Mouse (Mus musculus) MEL (cell line): ENCODE measurements around the gene Gatad2a. TPM values are rescaled to one million over a fixed set of nuclear protein-coding genes. Genes with fewer than 3 reads are reported as not detected.

Experiments
- DNase-seq: peaks from one replicate; pipeline ENCODE4 v3.0.0; 2011; ENCODE audit warnings: low read depth, low spot score
- H3K27ac ChIP-seq: 2 replicates; pipeline ENCODE4 v1.5.1; 2012; ENCODE audit warnings: low read depth, mild to moderate bottlenecking, control low read depth, low read length, moderate library complexity; ENCODE audit not compliant: control insufficient read depth
- H3K27me3 ChIP-seq, 2 experiments: fragments of 150-350 bp in 1 of 2; sonication (generic) in 1 of 2; 2 replicates each; pipeline ENCODE4 v1.6.1; 2012; ENCODE audit warnings: low read length in 2 of 2, mild to moderate bottlenecking in 2 of 2, improper control_type of control experiment in 1 of 2, moderate library complexity in 1 of 2; ENCODE audit not compliant: insufficient read depth in 2 of 2, control insufficient read depth in 1 of 2
- H3K36me3 ChIP-seq, 2 experiments: 2 replicates each; pipeline ENCODE4 v1.6.1; 2012 to 2014; ENCODE audit warnings: low read length in 2 of 2, improper control_type of control experiment in 1 of 2, inconsistent platforms in 1 of 2, mild to moderate bottlenecking in 1 of 2; ENCODE audit not compliant: insufficient read depth in 2 of 2, control insufficient read depth in 1 of 2
- H3K4me1 ChIP-seq, 2 experiments: fragments of 150-350 bp in 1 of 2; sonication (generic) in 1 of 2; 2 replicates each; pipeline ENCODE4 v1.6.1; 2012; ENCODE audit warnings: low read length in 2 of 2, improper control_type of control experiment in 1 of 2, mild to moderate bottlenecking in 1 of 2; ENCODE audit not compliant: insufficient read depth in 2 of 2, control insufficient read depth in 1 of 2
- H3K4me3 ChIP-seq, 2 experiments: fragments of 150-350 bp in 1 of 2; sonication (generic) in 1 of 2; 2 replicates each; pipeline ENCODE4 v1.5.1; 2012; ENCODE audit warnings: low read depth in 2 of 2, low read length in 2 of 2, mild to moderate bottlenecking in 2 of 2, moderate library complexity in 2 of 2, control low read depth in 1 of 2, improper control_type of control experiment in 1 of 2; ENCODE audit not compliant: control insufficient read depth in 1 of 2, insufficient read depth in 1 of 2
- H3K79me2 ChIP-seq: 2 replicates; pipeline ENCODE4 v1.6.1; 2012; ENCODE audit warnings: mild to moderate bottlenecking, low read length, moderate library complexity; ENCODE audit not compliant: control insufficient read depth, poor library complexity, insufficient read depth
- H3K9ac ChIP-seq: 2 replicates; pipeline ENCODE4 v1.6.1; 2012; ENCODE audit warnings: low read depth, mild to moderate bottlenecking, control low read depth, low read length, moderate library complexity; ENCODE audit not compliant: control insufficient read depth, poor library complexity, severe bottlenecking
- H3K9me3 ChIP-seq: fragments of 150-350 bp; sonication (generic); replicated peaks from 2 replicates; pipeline ENCODE4 v1.6.1; 2012; ENCODE audit warnings: mild to moderate bottlenecking, low read length, improper control_type of control experiment, moderate library complexity; ENCODE audit not compliant: insufficient read depth
- BHLHE40 ChIP-seq: IDR thresholded peaks from 2 replicates; pipeline ENCODE4 v1.6.1; 2012; ENCODE audit warnings: low read depth, mild to moderate bottlenecking, inconsistent platforms, low read length, improper control_type of control experiment, borderline replicate concordance
- CHD2 ChIP-seq: IDR thresholded peaks from 2 replicates; pipeline ENCODE4 v1.6.1; 2011; ENCODE audit warnings: low read length, improper control_type of control experiment
- CTCF ChIP-seq, 3 experiments: IDR thresholded peaks in 2 of 3; conservative IDR thresholded peaks in 1 of 3; 2 replicates each; pipeline ENCODE4 v1.5.1; 2011 to 2012; ENCODE audit warnings: low read length in 3 of 3, low read depth in 2 of 3, mild to moderate bottlenecking in 2 of 3, improper control_type of control experiment in 1 of 3, inconsistent platforms in 1 of 3, mixed read lengths in 1 of 3, moderate library complexity in 1 of 3; ENCODE audit not compliant: control insufficient read depth in 1 of 3, insufficient read depth in 1 of 3, poor library complexity in 1 of 3, severe bottlenecking in 1 of 3
- E2F4 ChIP-seq: IDR thresholded peaks from 2 replicates; pipeline ENCODE4 v1.6.1; 2011; ENCODE audit warnings: low read depth, low read length, improper control_type of control experiment, borderline replicate concordance
- ELF1 ChIP-seq: IDR thresholded peaks from 2 replicates; pipeline ENCODE4 v1.6.1; 2014; ENCODE audit warnings: low read depth, mild to moderate bottlenecking, inconsistent platforms, low read length, improper control_type of control experiment, moderate library complexity
- EP300 ChIP-seq, 2 experiments: IDR thresholded peaks; 2 replicates each; pipeline ENCODE4 v1.6.1; 2011; ENCODE audit warnings: improper control_type of control experiment in 2 of 2, low read length in 2 of 2, low read depth in 1 of 2, mild to moderate bottlenecking in 1 of 2
- ETS1 ChIP-seq: IDR thresholded peaks from 2 replicates; pipeline ENCODE4 v1.6.1; 2012; ENCODE audit warnings: low read depth, mild to moderate bottlenecking, inconsistent platforms, low read length, improper control_type of control experiment, moderate library complexity
- GABPA ChIP-seq: IDR thresholded peaks from 2 replicates; pipeline ENCODE4 v1.6.1; 2012; ENCODE audit warnings: low read depth, mild to moderate bottlenecking, inconsistent platforms, low read length, improper control_type of control experiment, moderate library complexity
- GATA1 ChIP-seq: IDR thresholded peaks from 2 replicates; pipeline ENCODE4 v1.6.1; 2011; ENCODE audit warnings: low read depth, low read length, improper control_type of control experiment
- HCFC1 ChIP-seq: IDR thresholded peaks from 2 replicates; pipeline ENCODE4 v1.6.1; 2012; ENCODE audit warnings: low read depth, mild to moderate bottlenecking, inconsistent platforms, low read length, improper control_type of control experiment, moderate library complexity
- JUND ChIP-seq: IDR thresholded peaks from 2 replicates; pipeline ENCODE4 v1.6.1; 2011; ENCODE audit warnings: low read depth, mild to moderate bottlenecking, improper control_type of control experiment, low read length
- KAT2A ChIP-seq: conservative IDR thresholded peaks from 2 replicates; pipeline ENCODE4 v1.6.1; 2012; ENCODE audit warnings: low read depth, low read length, improper control_type of control experiment, inconsistent platforms
- MAX ChIP-seq: IDR thresholded peaks from 2 replicates; pipeline ENCODE4 v1.6.1; 2011; ENCODE audit warnings: low read length, improper control_type of control experiment
- MEF2A ChIP-seq: IDR thresholded peaks from 2 replicates; pipeline ENCODE4 v1.6.1; 2014; ENCODE audit warnings: low read depth, mild to moderate bottlenecking, inconsistent platforms, low read length, improper control_type of control experiment; ENCODE audit not compliant: poor library complexity, insufficient replicate concordance, severe bottlenecking; ENCODE audit errors: extremely low read depth
- MYB ChIP-seq: IDR thresholded peaks from 2 replicates; pipeline ENCODE4 v1.6.1; 2011; ENCODE audit warnings: mild to moderate bottlenecking, low read depth, low read length, improper control_type of control experiment
- NELFE ChIP-seq: IDR thresholded peaks from 2 replicates; pipeline ENCODE4 v1.6.1; 2011; ENCODE audit warnings: low read depth, low read length, improper control_type of control experiment
- NRF1 ChIP-seq: IDR thresholded peaks from 2 replicates; pipeline ENCODE4 v1.6.1; 2014; ENCODE audit warnings: low read depth, mild to moderate bottlenecking, inconsistent platforms, low read length, improper control_type of control experiment, moderate library complexity; ENCODE audit not compliant: poor library complexity, insufficient read depth, severe bottlenecking
- POLR2AphosphoS2 ChIP-seq: IDR thresholded peaks from 2 replicates; pipeline ENCODE4 v1.6.1; 2011; ENCODE audit warnings: low read length, improper control_type of control experiment
- POLR2AphosphoS5 ChIP-seq: IDR thresholded peaks from 2 replicates; pipeline ENCODE4 v1.6.1; 2012; ENCODE audit warnings: low read depth, borderline replicate concordance, mild to moderate bottlenecking, inconsistent platforms, low read length, moderate library complexity, mixed read lengths
- RAD21 ChIP-seq: IDR thresholded peaks from 2 replicates; pipeline ENCODE4 v1.6.1; 2011; ENCODE audit warnings: mild to moderate bottlenecking, low read depth, low read length, improper control_type of control experiment
- RCOR1 ChIP-seq: IDR thresholded peaks from 2 replicates; pipeline ENCODE4 v1.6.1; 2012; ENCODE audit warnings: low read depth, mild to moderate bottlenecking, inconsistent platforms, low read length, improper control_type of control experiment
- SIN3A ChIP-seq: IDR thresholded peaks from 2 replicates; pipeline ENCODE4 v1.6.1; 2012; ENCODE audit warnings: low read length, improper control_type of control experiment, inconsistent platforms
- TAL1 ChIP-seq: IDR thresholded peaks from 2 replicates; pipeline ENCODE4 v1.6.1; 2012; ENCODE audit warnings: mild to moderate bottlenecking, inconsistent platforms, low read length, moderate library complexity, mixed read lengths
- TBP ChIP-seq: IDR thresholded peaks from 2 replicates; pipeline ENCODE4 v1.8.0; 2011; ENCODE audit warnings: low read depth, low read length, improper control_type of control experiment
- USF1 ChIP-seq: IDR thresholded peaks from 2 replicates; pipeline ENCODE4 v1.6.1; 2014; ENCODE audit warnings: low read depth, mild to moderate bottlenecking, inconsistent platforms, low read length, improper control_type of control experiment, moderate library complexity
- USF2 ChIP-seq, 2 experiments: IDR thresholded peaks; 2 replicates each; pipeline ENCODE4 v1.6.1; 2011 to 2012; ENCODE audit warnings: improper control_type of control experiment in 2 of 2, low read length in 2 of 2, borderline replicate concordance in 1 of 2, inconsistent platforms in 1 of 2, low read depth in 1 of 2, mild to moderate bottlenecking in 1 of 2; ENCODE audit not compliant: insufficient read depth in 1 of 2
- ZMIZ1 ChIP-seq: IDR thresholded peaks from 2 replicates; pipeline ENCODE4 v1.6.1; 2012; ENCODE audit warnings: low read depth, mild to moderate bottlenecking, inconsistent platforms, low read length, improper control_type of control experiment, moderate library complexity
- ZNF384 ChIP-seq: IDR thresholded peaks from 2 replicates; pipeline ENCODE4 v1.6.1; 2012; ENCODE audit warnings: low read depth, mild to moderate bottlenecking, inconsistent platforms, low read length, improper control_type of control experiment
- polyA plus RNA-seq, 2 experiments: library from polyadenylated mRNA; stranded (reverse) in 1 of 2; unstranded in 1 of 2; fragments of >175 nt in 1 of 2; fragments of >200 nt in 1 of 2; gene quantifications; 2 replicates each; pipeline versions ENCODE4 v1.2.1 to v1.2.4; 2012; ENCODE audit warnings: low replicate concordance in 2 of 2, low read depth in 1 of 2; ENCODE audit not compliant: insufficient read length in 2 of 2, insufficient read depth in 1 of 2, missing spikeins in 1 of 2
- total RNA-seq: library from RNA; depleted of rRNA; stranded (reverse); fragments of 300-350 nt; gene quantifications from 2 replicates; pipeline ENCODE4 v1.2.3, GENCODE M21; 2012

Gatad2a gene
- total and polyA plus RNA-seq, 3 experiments, result 38.0 to 129 (median 111) TPM

DNA sequence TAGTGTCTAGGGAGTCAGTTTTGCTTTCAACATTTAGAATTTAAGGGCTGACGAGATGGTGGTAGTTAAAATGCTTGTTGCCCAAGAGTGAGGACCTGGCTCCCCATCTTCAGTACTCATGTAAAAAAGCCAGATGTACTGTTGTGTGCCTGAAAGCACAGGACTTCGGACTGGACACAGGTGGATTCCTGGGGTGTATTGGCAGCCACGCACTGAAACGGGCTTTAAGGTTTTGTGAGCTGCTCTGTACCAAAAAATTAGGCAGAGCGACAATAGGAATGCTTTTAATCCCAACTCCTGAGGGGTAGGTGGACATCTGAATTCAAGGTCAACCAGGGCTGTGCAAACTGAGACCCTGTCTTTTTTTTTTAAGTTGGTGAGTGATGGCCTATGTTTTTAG is 47.8 kb upstream of the Gatad2a start:
- Histone ChIP-seq H3K36me3 (peaks cover 2 to 11% of the 10 kb centered on the region in 2 experiments), H3K9me3 (no peaks in the 10 kb centered on the region), H3K4me3 (peak overlapping the region in 1 of 2 experiments; percentile 62; a peak in 2 of 4 replicates), H3K27ac (no peak overlapping the region), H3K27me3 (no peaks in the 10 kb centered on the region), H3K9ac (peak overlapping the region; percentile 91; the same call in 1 of the 2 replicates), H3K79me2 (peaks cover 66% of the 10 kb centered on the region), H3K4me1 (peaks cover 8% of the 10 kb centered on the region in 2 experiments; a peak in 3 of 4 replicates)
- no peak for DNase-seq
- TF ChIP-seq ETS1 (no peak), TBP (no peak), NRF1 (no peak), RCOR1 (no peak), ZNF384 (no peak), KAT2A (no peak), JUND (no peak), E2F4 (no peak), ZMIZ1 (no peak), USF2 (IDR thresholded peaks at IDR 0.05; ENCODE audit: borderline replicate concordance in 1 of 2, insufficient read depth in 1 of 2, low read depth in 1 of 2, low read length in 2 of 2) (no peak), POLR2AphosphoS5 (no peak), TAL1 (no peak), MAX (no peak), GABPA (no peak)

DNA sequence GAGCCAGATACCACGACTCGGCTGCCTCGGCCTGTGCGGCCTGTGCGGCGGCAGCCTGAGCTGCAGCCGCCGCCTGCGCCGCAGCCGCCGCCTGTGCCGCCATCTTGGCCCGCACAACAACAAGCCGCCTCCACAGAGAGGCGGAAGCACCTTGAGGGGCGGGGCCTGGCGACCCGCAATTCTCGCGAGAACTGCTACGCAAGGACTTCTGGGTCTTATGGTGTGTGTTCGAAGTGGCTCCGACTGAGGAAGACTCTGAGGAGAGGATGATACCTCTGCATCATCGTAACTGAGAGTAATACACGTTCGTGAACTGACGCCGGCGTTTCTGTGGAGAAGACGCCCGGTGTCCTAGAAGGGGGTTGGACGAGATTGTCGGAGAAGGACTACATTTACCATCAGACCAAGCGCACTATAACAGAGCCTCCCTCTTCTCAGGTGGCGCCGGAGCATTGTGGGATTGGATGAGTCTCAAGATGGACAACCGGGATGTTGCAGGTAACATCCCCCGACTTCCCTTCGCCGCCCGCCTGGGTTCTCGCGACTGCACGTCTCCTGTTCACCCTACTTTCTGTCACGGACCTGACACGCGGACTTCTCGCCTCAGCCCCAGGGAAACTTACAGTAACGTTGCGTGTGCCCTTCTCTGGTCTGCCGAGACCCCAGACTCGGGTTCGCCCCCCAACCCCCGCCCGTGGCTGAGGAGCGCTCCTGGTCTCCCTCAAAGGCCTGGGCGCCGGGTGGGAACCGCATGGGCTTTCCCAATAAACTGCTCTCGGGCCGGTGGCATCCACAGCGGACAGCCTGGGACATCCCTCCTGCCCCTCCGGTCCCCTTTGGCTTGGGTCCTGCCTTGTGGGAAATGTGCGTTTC is 46.6 kb upstream of the Gatad2a start, which contains the start of the genes Mau2 and Sugp1:
Gene Mau2, minus strand, starts transcription at position 152 of the 873 bp plus-strand sequence.
Gene Sugp1, plus strand, starts transcription at position 231 of the 873 bp plus-strand sequence.
- no peaks in the 10 kb centered on the region for H3K9me3 ChIP-seq
- H3K4me3 ChIP-seq, result peak within 1 kb of the TSS; percentile 62 to 99
- H3K79me2 ChIP-seq, result peaks cover 71% of the 10 kb centered on the region
- H3K36me3 ChIP-seq, result peaks cover 0 to 11% of the 10 kb centered on the region in 2 experiments; a peak in 3 of 4 replicates
- H3K4me1 ChIP-seq, result peaks cover 8% of the 10 kb centered on the region in 2 experiments; a peak in 3 of 4 replicates
- H3K27me3 ChIP-seq, result no peaks in the 10 kb centered on the region
- H3K9ac ChIP-seq, result peak within 1 kb of the TSS; percentile 91
- H3K27ac ChIP-seq, result peak within 1 kb of the TSS; percentile 97
- DNase-seq, result peak; percentile 99
- TF ChIP-seq BHLHE40, result no peak
- TF ChIP-seq TBP, result peak; percentile 89
- TF ChIP-seq ZMIZ1, result no peak; the same call in none of the 2 replicates
- TF ChIP-seq MAX, result peak; percentile 33; the same call in 1 of the 2 replicates
- TF ChIP-seq POLR2AphosphoS2, result peak; percentile 66; the same call in 1 of the 2 replicates
- TF ChIP-seq EP300 (IDR thresholded peaks at IDR 0.05; ENCODE audit: low read depth in 1 of 2, low read length in 2 of 2), result no peak
- TF ChIP-seq JUND, result no peak
- TF ChIP-seq MYB, result no peak
- TF ChIP-seq MEF2A, result no peak
- peak; percentile 48; the same call in 1 of the 2 replicates for TF ChIP-seq USF1
- TF ChIP-seq NELFE, result peak; percentile 83
- no peak for TF ChIP-seq RAD21
- peak; percentile 93 for TF ChIP-seq ELF1
- peak; percentile 99 for TF ChIP-seq CHD2
- TF ChIP-seq GATA1, result no peak
- TF ChIP-seq POLR2AphosphoS5, result no peak
- TF ChIP-seq E2F4, result no peak
- peak; percentile 94 for TF ChIP-seq HCFC1
- peak; percentile 75 for TF ChIP-seq SIN3A
- TF ChIP-seq CTCF (IDR thresholded peaks at IDR 0.05 in 2 of 3, conservative IDR thresholded peaks at IDR 0.05 in 1 of 3; ENCODE audit: control insufficient read depth in 1 of 3, insufficient read depth in 1 of 3, low read depth in 2 of 3, low read length in 3 of 3, poor library complexity in 1 of 3, severe bottlenecking in 1 of 3), result no peak
- TF ChIP-seq USF2 (IDR thresholded peaks at IDR 0.05; ENCODE audit: borderline replicate concordance in 1 of 2, insufficient read depth in 1 of 2, low read depth in 1 of 2, low read length in 2 of 2), result no peak
